Mouse (Mus musculus) bone marrow macrophage, adult 2 months (primary cell): Measurements from ENCODE around the gene Blm.

Experiments
- CTCF ChIP-seq: IDR thresholded peaks from 2 replicates; pipeline ENCODE4 v1.5.1; 2012; ENCODE audit warnings: low read depth, mild to moderate bottlenecking, low read length, moderate library complexity
- POLR2A ChIP-seq: IDR thresholded peaks from 2 replicates; pipeline ENCODE4 v1.6.1; 2012; ENCODE audit warnings: mild to moderate bottlenecking, low read depth, low read length, borderline replicate concordance

DNA sequence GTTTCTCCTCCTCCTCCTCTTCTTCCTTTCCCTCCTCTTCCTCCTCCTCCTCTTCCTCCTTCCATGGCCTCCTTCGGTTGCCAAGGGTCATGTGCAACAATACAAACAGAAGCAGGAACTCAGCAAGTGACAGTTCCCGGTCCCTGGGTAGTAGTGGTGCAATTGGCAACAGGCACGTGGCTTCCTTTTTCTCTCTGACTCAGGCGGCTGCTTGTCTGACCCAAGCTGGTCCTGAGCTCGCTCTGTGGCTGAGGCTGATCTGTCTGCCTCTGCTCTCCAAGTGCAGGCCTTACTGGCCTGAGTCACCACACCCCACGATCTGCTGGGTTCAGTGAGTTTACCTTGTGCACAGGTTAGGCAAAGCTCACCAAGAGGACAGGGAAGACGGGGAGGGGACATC is 108.6 kb downstream of the Blm start:
- TF ChIP-seq POLR2A = no peak
- TF ChIP-seq CTCF = no peak
